Mouse (Mus musculus) adrenal gland, postnatal 25 days (tissue): ENCODE measurements around the gene Pip5k1c. TPM values are rescaled to one million over a fixed set of nuclear protein-coding genes. Genes with fewer than 3 reads are reported as not detected.

ENCODE experiments used
- DNase-seq: peaks from one replicate; pipeline ENCODE4 v3.0.0; 2021; ENCODE audit warnings: mixed read lengths
- microRNA-seq, 2 experiments: library from miRNA; unstranded; fragments of <30 nt; microRNA quantifications; one replicate each; pipeline ENCODE4 v1.2.0; 2021
- total RNA-seq: library from RNA; stranded (reverse); gene quantifications from 2 replicates; pipeline ENCODE4 v1.2.3, GENCODE M21; 2021

Gene Pip5k1c
- total RNA-seq, 1 experiment from 2014 or later = 51.8 TPM

DNA sequence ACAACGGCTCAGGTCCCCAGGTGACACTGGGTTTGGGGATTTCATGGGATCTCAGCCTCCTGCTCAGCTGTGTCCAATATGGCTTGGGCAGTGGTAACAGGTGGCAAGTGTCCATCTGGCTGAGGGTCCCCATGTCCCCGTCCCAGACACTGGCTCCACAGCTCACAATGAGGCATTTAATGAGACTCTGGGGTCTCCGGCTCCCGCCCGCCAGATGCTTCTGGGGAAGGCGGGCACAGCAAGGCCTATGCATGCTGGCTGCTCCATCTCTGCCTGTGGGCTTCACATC, 74.4 kb downstream of the Pip5k1c start:
- no peak for DNase-seq

Small RNA genes within 50 kb of the gene (microRNA-seq; reads per million reads assigned to microRNA genes)
- 6.4 to 7.2 reads per million in 2 experiments for gene Mir3057

Other genes with a start within 250 kb of the Pip5k1c start
- 198 and 223 TPM in 2 replicates for gene Sgta, start 232.8 kb upstream of the Pip5k1c start, total RNA-seq
- gene Thop1, start 222.9 kb upstream of the Pip5k1c start, total RNA-seq = 54.3 and 80.2 TPM in 2 replicates
- gene Creb3l3, start 194.1 kb upstream of the Pip5k1c start, total RNA-seq = 1.6 and 2.7 TPM in 2 replicates
- 182 and 184 TPM in 2 replicates for gene Map2k2, start 187.0 kb upstream of the Pip5k1c start, total RNA-seq
- 72.8 and 96.8 TPM in 2 replicates for gene Zbtb7a, start 157.7 kb upstream of the Pip5k1c start, total RNA-seq
- gene Pias4, start 125.0 kb upstream of the Pip5k1c start, total RNA-seq = 33.1 and 36.9 TPM in 2 replicates
- 1,495 and 1,572 TPM in 2 replicates for gene Eef2, start 116.3 kb upstream of the Pip5k1c start, total RNA-seq
- 70.8 and 76.5 TPM in 2 replicates for gene Dapk3, start 110.0 kb upstream of the Pip5k1c start, total RNA-seq
- gene 4930442H23Rik, start 109.1 kb upstream of the Pip5k1c start, total RNA-seq = not detected in 2 replicates
- not detected in 2 replicates for gene Nmrk2, start 90.9 kb upstream of the Pip5k1c start, total RNA-seq
- gene Atcay, start 62.1 kb upstream of the Pip5k1c start, total RNA-seq = 1.0 and 2.8 TPM in 2 replicates
- 14.0 and 22.3 TPM in 2 replicates for gene Zfr2, start 59.8 kb upstream of the Pip5k1c start, total RNA-seq
- 0.82 and 1.4 TPM in 2 replicates for gene Matk, start 40.0 kb upstream of the Pip5k1c start, total RNA-seq
- gene Mrpl54, start 26.0 kb upstream of the Pip5k1c start, total RNA-seq = 116 and 128 TPM in 2 replicates
- 70.4 and 110 TPM in 2 replicates for gene Apba3, start 26.0 kb upstream of the Pip5k1c start, total RNA-seq
- 0.18 TPM in 1 of 2 replicates, not detected in the other for gene Tjp3, start 1.4 kb upstream of the Pip5k1c start, total RNA-seq
- 44.0 and 45.7 TPM in 2 replicates for gene Cactin, start 28.1 kb downstream of the Pip5k1c start, total RNA-seq
- 65.7 and 69.5 TPM in 2 replicates for gene Tbxa2r, start 35.8 kb downstream of the Pip5k1c start, total RNA-seq
- 4.5 and 4.7 TPM in 2 replicates for gene Gipc3, start 50.3 kb downstream of the Pip5k1c start, total RNA-seq
- 102 and 111 TPM in 2 replicates for gene Hmg20b, start 57.5 kb downstream of the Pip5k1c start, total RNA-seq
- 14.3 and 21.6 TPM in 2 replicates for gene Mfsd12, start 64.5 kb downstream of the Pip5k1c start, total RNA-seq
- 1.4 and 2.4 TPM in 2 replicates for gene 4930404N11Rik, start 72.9 kb downstream of the Pip5k1c start, total RNA-seq
- gene Fzr1, start 85.6 kb downstream of the Pip5k1c start, total RNA-seq = 49.3 and 51.6 TPM in 2 replicates
- 48.4 and 52.7 TPM in 2 replicates for gene Dohh, start 91.5 kb downstream of the Pip5k1c start, total RNA-seq
- gene Gm48551, start 91.5 kb downstream of the Pip5k1c start, total RNA-seq = 1.7 TPM in 2 replicates
- 1.5 TPM in 1 of 2 replicates, not detected in the other for gene Gm48552, start 96.0 kb downstream of the Pip5k1c start, total RNA-seq
- gene Smim24, start 100.1 kb downstream of the Pip5k1c start, total RNA-seq = 1.4 TPM in 1 of 2 replicates, not detected in the other
- gene Nfic, start 162.7 kb downstream of the Pip5k1c start, total RNA-seq = 100 and 129 TPM in 2 replicates
- 0.43 and 1.2 TPM in 2 replicates for gene Celf5, start 189.7 kb downstream of the Pip5k1c start, total RNA-seq
- 120 and 128 TPM in 2 replicates for gene Ncln, start 203.4 kb downstream of the Pip5k1c start, total RNA-seq
- 0.85 and 1.4 TPM in 2 replicates for gene S1pr4, start 207.2 kb downstream of the Pip5k1c start, total RNA-seq
- gene Gna15, start 231.3 kb downstream of the Pip5k1c start, total RNA-seq = 0.61 TPM in 1 of 2 replicates, not detected in the other